Mouse (Mus musculus) limb, embryonic 13.5 days (tissue): Measurements from ENCODE around the gene Ankrd11. TPM values are rescaled to one million over a fixed set of nuclear protein-coding genes. Genes with fewer than 3 reads are reported as not detected.
"Not testable (repeated sequence)": the region's sequence is repeated elsewhere in the genome, so short reads cannot be mapped to it uniquely, and the experiment has no call there.

Experiments
- ATAC-seq: fragments of 200-750 bp; cut with Nextera tagmentation; 2 replicates; pipeline ENCODE4 v1.8.0; 2017; ENCODE audit warnings: low read depth, moderate number of reproducible peaks, moderate TSS enrichment; ENCODE audit not compliant: low FRiP score
- H3K27ac ChIP-seq: fragments of 300-500 bp; sonication (generic); 2 replicates; pipeline ENCODE4 v1.5.1; 2015; ENCODE audit warnings: inconsistent platforms, mild to moderate bottlenecking, moderate library complexity
- H3K27me3 ChIP-seq: fragments of 300-500 bp; sonication (generic); 2 replicates; pipeline ENCODE4 v1.6.1; 2015; ENCODE audit warnings: mild to moderate bottlenecking, inconsistent platforms
- H3K36me3 ChIP-seq: fragments of 300-500 bp; sonication (generic); 2 replicates; pipeline ENCODE4 v1.6.1; 2015; ENCODE audit warnings: inconsistent platforms, mild to moderate bottlenecking, moderate library complexity
- H3K4me1 ChIP-seq: fragments of 300-500 bp; sonication (generic); 2 replicates; pipeline ENCODE4 v1.6.1; 2015; ENCODE audit warnings: inconsistent platforms
- H3K4me2 ChIP-seq: fragments of 300-500 bp; sonication (generic); replicated peaks from 2 replicates; pipeline ENCODE4 v1.6.1; 2015; ENCODE audit warnings: inconsistent platforms, mild to moderate bottlenecking, moderate library complexity
- H3K4me3 ChIP-seq: fragments of 300-500 bp; sonication (generic); 2 replicates; pipeline ENCODE4 v1.5.1; 2015; ENCODE audit warnings: moderate library complexity, mild to moderate bottlenecking, inconsistent platforms
- H3K9ac ChIP-seq: fragments of 300-500 bp; sonication (generic); 2 replicates; pipeline ENCODE4 v1.6.1; 2015; ENCODE audit warnings: mild to moderate bottlenecking, inconsistent platforms
- H3K9me3 ChIP-seq: fragments of 300-500 bp; sonication (generic); 2 replicates; pipeline ENCODE4 v1.6.1; 2016; ENCODE audit warnings: inconsistent platforms
- WGBS: fragments of 180-500 bp; shearing (Covaris S2); methylation state at CpG from one replicate; pipeline ENCODE4 v1.1.7; 2015; 5-methylcytosine and 5-hydroxymethylcytosine counted together
- polyA plus RNA-seq: library from polyadenylated mRNA; unstranded; fragments of >200 nt; fragmentation: Nextera tagmentation; extraction: Ambion mirVana; gene quantifications from 2 replicates; pipeline ENCODE4 v1.2.1, GENCODE M21; 2015

The Ankrd11 gene
- polyA plus RNA-seq, 1 experiment from 2014 or later: 40.9 TPM

GRCm38 (mm10) chr8:123051458-123051857 is 9.4 kb upstream of the Ankrd11 start:
- no peaks in the 10 kb centered on the region for H3K27me3 ChIP-seq
- WGBS: 67% methylated on average over 5 of the region's 5 CpGs
- H3K36me3 ChIP-seq: no peaks in the 10 kb centered on the region
- H3K4me3 ChIP-seq: no peak overlapping the region
- H3K27ac ChIP-seq: no peak overlapping the region
- no peaks in the 10 kb centered on the region for H3K9me3 ChIP-seq
- H3K4me1 ChIP-seq: no peaks in the 10 kb centered on the region
- H3K9ac ChIP-seq: no peak overlapping the region
- no peak for ATAC-seq
- H3K4me2 ChIP-seq: no peak overlapping the region

- no peak overlapping the region for H3K27ac ChIP-seq
- H3K27me3 ChIP-seq: no peaks in the 10 kb centered on the region
- H3K9ac ChIP-seq: no peak overlapping the region
- H3K9me3 ChIP-seq: no peaks in the 10 kb centered on the region
- peaks cover 8% of the 10 kb centered on the region for H3K4me1 ChIP-seq
- H3K4me2 ChIP-seq: no peak overlapping the region
- H3K36me3 ChIP-seq: peaks cover 4% of the 10 kb centered on the region; the same call in 1 of the 2 replicates
- H3K4me3 ChIP-seq: no peak overlapping the region
- 83% methylated on average over 7 of the region's 7 CpGs for whole genome bisulfite sequencing
- no peak for ATAC-seq
Observed at GRCm38 (mm10) chr8:123048402-123048801, 6.3 kb upstream of the Ankrd11 start.

GRCm38 (mm10) chr8:123047827-123048226 is 5.8 kb upstream of the Ankrd11 start:
- Histone ChIP-seq H3K4me1 (peaks cover 12% of the 10 kb centered on the region), H3K4me3 (no peak overlapping the region), H3K9me3 (no peaks in the 10 kb centered on the region), H3K36me3 (peaks cover 4% of the 10 kb centered on the region; the same call in 1 of the 2 replicates), H3K9ac (no peak overlapping the region), H3K27ac (no peak overlapping the region), H3K4me2 (no peak overlapping the region), H3K27me3 (no peaks in the 10 kb centered on the region)
- WGBS: 90% methylated on average over 7 of the region's 7 CpGs
- ATAC-seq: no peak

GRCm38 (mm10) chr8:123046706-123047105 is 4.6 kb upstream of the Ankrd11 start:
- 72% methylated on average over 4 of the region's 4 CpGs for WGBS
- H3K9ac ChIP-seq: no peak overlapping the region

GRCm38 (mm10) chr8:123044743-123045425 is 2.8 kb upstream of the Ankrd11 start:
- 91% methylated on average over 23 of the region's 23 CpGs for WGBS
- H3K4me3 ChIP-seq: not testable (repeated sequence)

More at GRCm38 (mm10) chr8:123046706-123047105, 4.6 kb upstream of the Ankrd11 start:
- no peaks in the 10 kb centered on the region for H3K27me3 ChIP-seq
- H3K4me2 ChIP-seq: no peak overlapping the region
- H3K36me3 ChIP-seq: peaks cover 4% of the 10 kb centered on the region; the same call in 1 of the 2 replicates
- peaks cover 12% of the 10 kb centered on the region for H3K4me1 ChIP-seq
- ATAC-seq: no peak
- H3K27ac ChIP-seq: no peak overlapping the region
- H3K4me3 ChIP-seq: no peak overlapping the region
- no peaks in the 10 kb centered on the region for H3K9me3 ChIP-seq

GRCm38 (mm10) chr8:123043941-123044340 is 1.9 kb upstream of the Ankrd11 start:
- 88% methylated on average over 3 of the region's 3 CpGs for WGBS
- Histone ChIP-seq H3K9me3 (no peaks in the 10 kb centered on the region), H3K36me3 (peaks cover 4% of the 10 kb centered on the region; the same call in 1 of the 2 replicates), H3K4me1 (peaks cover 28% of the 10 kb centered on the region), H3K4me3 (no peak overlapping the region), H3K4me2 (peak overlapping the region; percentile 70; the same call in 1 of the 2 replicates), H3K9ac (no peak overlapping the region), H3K27me3 (no peaks in the 10 kb centered on the region), H3K27ac (no peak overlapping the region)
- no peak for ATAC-seq

More at GRCm38 (mm10) chr8:123044743-123045425, 2.8 kb upstream of the Ankrd11 start:
- H3K4me2 ChIP-seq, H3K27me3 ChIP-seq, H3K9me3 ChIP-seq, H3K36me3 ChIP-seq, H3K27ac ChIP-seq, H3K9ac ChIP-seq, ATAC-seq: not testable (repeated sequence)
- H3K4me1 ChIP-seq: peaks cover 20% of the 10 kb centered on the region

GRCm38 (mm10) chr8:123042974-123043625 is 1.0 kb upstream of the Ankrd11 start:
- Histone ChIP-seq H3K9me3 (no peaks in the 10 kb centered on the region), H3K27me3 (no peaks in the 10 kb centered on the region), H3K4me1 (peaks cover 28% of the 10 kb centered on the region), H3K4me3 (peak overlapping the region; percentile 99), H3K27ac (peak overlapping the region; percentile 95), H3K36me3 (peaks cover 4% of the 10 kb centered on the region; the same call in 1 of the 2 replicates), H3K4me2 (peak overlapping the region; percentile 70), H3K9ac (peak overlapping the region; percentile 89)
- ATAC-seq: no peak
- 17% methylated on average over 22 of the region's 22 CpGs for WGBS

- Histone ChIP-seq H3K27me3 (no peaks in the 10 kb centered on the region), H3K36me3 (peaks cover 4% of the 10 kb centered on the region; the same call in 1 of the 2 replicates), H3K27ac (peak overlapping the region; percentile 98), H3K9me3 (no peaks in the 10 kb centered on the region), H3K4me1 (peaks cover 37% of the 10 kb centered on the region), H3K9ac (peak overlapping the region; percentile 100), H3K4me2 (peak overlapping the region; percentile 80), H3K4me3 (peak overlapping the region; percentile 99)
- WGBS: 2% methylated on average over 31 of the region's 60 CpGs
- no peak for ATAC-seq
Observed at GRCm38 (mm10) chr8:123041774-123042105, 337 bp downstream of the Ankrd11 start.

- Histone ChIP-seq H3K9me3 (no peaks in the 10 kb centered on the region), H3K4me2 (peak overlapping the region; percentile 80), H3K36me3 (peaks cover 4% of the 10 kb centered on the region; the same call in 1 of the 2 replicates), H3K4me1 (peaks cover 37% of the 10 kb centered on the region), H3K27ac (peak overlapping the region; percentile 98), H3K9ac (peak overlapping the region; percentile 100), H3K27me3 (no peaks in the 10 kb centered on the region), H3K4me3 (peak overlapping the region; percentile 99)
- ATAC-seq: no peak
- WGBS: under 1% methylated on average over 52 of the region's 71 CpGs
Observed at GRCm38 (mm10) chr8:123041008-123041773, 886 bp downstream of the Ankrd11 start.

GRCm38 (mm10) chr8:123040110-123040650 is 1.9 kb downstream of the Ankrd11 start:
- H3K27me3 ChIP-seq: no peaks in the 10 kb centered on the region

GRCm38 (mm10) chr8:123039376-123040109 is 2.5 kb downstream of the Ankrd11 start:
- H3K27ac ChIP-seq: no peak overlapping the region
- peaks cover 4% of the 10 kb centered on the region; the same call in 1 of the 2 replicates for H3K36me3 ChIP-seq
- 0 out of 2 replicates have a peak overlapping the region, but pooled peaks have one; percentile 100 for H3K9ac ChIP-seq
- H3K4me1 ChIP-seq: peaks cover 42% of the 10 kb centered on the region
- no peaks in the 10 kb centered on the region for H3K27me3 ChIP-seq
- 85% methylated on average over 11 of the region's 11 CpGs for WGBS
- H3K4me2 ChIP-seq: peak overlapping the region; percentile 80
- peak overlapping the region; percentile 99 for H3K4me3 ChIP-seq
- ATAC-seq: no peak
- H3K9me3 ChIP-seq: no peaks in the 10 kb centered on the region

More at GRCm38 (mm10) chr8:123040110-123040650, 1.9 kb downstream of the Ankrd11 start:
- H3K4me3 ChIP-seq: peak overlapping the region; percentile 99
- peaks cover 4% of the 10 kb centered on the region; the same call in 1 of the 2 replicates for H3K36me3 ChIP-seq
- peak overlapping the region; percentile 98; the same call in 1 of the 2 replicates for H3K27ac ChIP-seq
- peak overlapping the region; percentile 80 for H3K4me2 ChIP-seq
- H3K4me1 ChIP-seq: peaks cover 37% of the 10 kb centered on the region
- ATAC-seq: no peak
- no peaks in the 10 kb centered on the region for H3K9me3 ChIP-seq
- H3K9ac ChIP-seq: peak overlapping the region; percentile 100
- WGBS: 27% methylated on average over 4 of the region's 4 CpGs
